Mouse (Mus musculus): Measurements from ENCODE around the gene Runx2. TPM values are rescaled to one million over a fixed set of nuclear protein-coding genes. Genes with fewer than 3 reads are reported as not detected.

Runx2 gene
- polyA plus RNA-seq, 1 experiment from 2014 or later, result 1.0 TPM

DNA sequence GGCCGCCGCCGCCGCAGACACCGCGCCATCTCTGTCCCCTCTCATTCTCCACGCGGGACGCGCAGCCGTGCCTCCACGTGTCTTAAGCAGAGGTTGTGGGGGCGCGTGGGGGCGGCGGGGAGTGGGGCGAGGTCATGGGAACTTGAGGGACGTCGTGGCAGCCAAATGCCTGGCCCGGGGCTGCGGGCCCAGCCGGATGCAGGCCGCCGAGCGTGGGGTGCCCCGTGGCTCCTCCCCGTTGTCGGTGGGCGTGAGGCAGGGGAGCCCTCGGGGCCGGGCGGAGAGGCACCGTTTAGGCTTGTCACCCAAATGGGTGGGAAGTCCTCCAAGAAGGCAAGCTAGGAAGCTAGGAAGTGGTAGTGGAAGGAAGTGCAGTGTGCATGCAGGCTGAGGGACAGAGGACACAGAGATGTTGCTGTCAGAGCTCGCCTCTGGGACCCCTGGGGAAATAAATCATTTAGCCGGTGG is 37.2 kb downstream of the Runx2 start:
- no peak for TF ChIP-seq CTCF (IDR thresholded peaks at IDR 0.05; ENCODE audit: low read depth)
- Histone ChIP-seq H3K9ac (ENCODE audit: low read depth, low read length) (peak overlapping the region; percentile 70), H3K9me3 (ENCODE audit: control insufficient read depth) (no peaks in the 10 kb centered on the region), H3K4me3 (ENCODE audit: low read depth, low read length) (peak overlapping the region; percentile 75), H3K4me2 (replicated peaks; ENCODE audit: low read depth) (peak overlapping the region; percentile 85), H3K36me3 (ENCODE audit: control insufficient read depth, insufficient read depth) (no peaks in the 10 kb centered on the region), H3K27me3 (replicated peaks; ENCODE audit: control insufficient read depth, insufficient read depth, low read length) (no peaks in the 10 kb centered on the region), H3K27ac (ENCODE audit: low read depth, low read length) (peak overlapping the region; percentile 69), H3K4me1 (replicated peaks; ENCODE audit: control insufficient read depth, insufficient read depth, low read length) (no peaks in the 10 kb centered on the region)
- peak; percentile 78 for ATAC-seq
- under 1% methylated on average over 35 of the region's 35 CpGs for WGBS

DNA sequence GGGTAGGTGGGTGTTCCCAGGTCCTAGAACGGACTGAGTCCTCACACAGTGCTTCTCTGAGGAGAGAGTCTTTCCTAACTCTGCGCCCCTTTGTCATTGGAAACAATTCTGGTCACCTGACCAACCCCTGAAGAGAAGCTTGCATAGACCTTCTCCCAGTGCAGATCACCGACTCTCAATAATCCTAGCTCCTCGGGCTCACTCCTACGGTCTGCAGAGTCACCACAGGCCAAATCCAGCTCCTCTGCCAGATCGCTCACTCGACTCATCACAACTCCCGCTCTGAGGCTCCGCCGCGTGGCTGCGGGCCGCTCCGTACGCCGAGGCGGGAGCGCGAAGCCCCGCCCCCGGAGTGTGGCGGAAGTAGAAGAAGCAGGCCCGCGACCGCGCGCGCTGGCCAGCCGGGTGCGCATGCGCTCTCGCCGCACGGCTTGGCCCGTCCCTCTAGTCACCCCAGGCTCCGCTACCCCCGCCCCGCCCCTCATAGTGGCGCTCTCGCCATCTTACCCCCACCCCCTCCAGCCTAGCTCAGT is 37.8 kb downstream of the Runx2 start, which contains the start of gene Supt3:
Supt3 (plus strand) TSS at position 415 of the 533 bp plus-strand sequence.
- peak within 1 kb of the TSS; percentile 75 for H3K4me3 ChIP-seq (ENCODE audit: low read depth, low read length)
- no peaks in the 10 kb centered on the region for H3K27me3 ChIP-seq (replicated peaks; ENCODE audit: control insufficient read depth, insufficient read depth, low read length)
- TF ChIP-seq CTCF (IDR thresholded peaks at IDR 0.05; ENCODE audit: low read depth), result peak; percentile 55
- no peaks in the 10 kb centered on the region for H3K36me3 ChIP-seq (ENCODE audit: control insufficient read depth, insufficient read depth)
- H3K9me3 ChIP-seq (ENCODE audit: control insufficient read depth), result no peaks in the 10 kb centered on the region
- H3K27ac ChIP-seq (ENCODE audit: low read depth, low read length), result peak within 1 kb of the TSS; percentile 69
- H3K4me2 ChIP-seq (replicated peaks; ENCODE audit: low read depth), result peak within 1 kb of the TSS; percentile 85
- peak within 1 kb of the TSS; percentile 70 for H3K9ac ChIP-seq (ENCODE audit: low read depth, low read length)
- peak; percentile 98 for ATAC-seq
- WGBS, result under 1% methylated on average over 26 of the region's 40 CpGs
- no peaks in the 10 kb centered on the region for H3K4me1 ChIP-seq (replicated peaks; ENCODE audit: control insufficient read depth, insufficient read depth, low read length)

DNA sequence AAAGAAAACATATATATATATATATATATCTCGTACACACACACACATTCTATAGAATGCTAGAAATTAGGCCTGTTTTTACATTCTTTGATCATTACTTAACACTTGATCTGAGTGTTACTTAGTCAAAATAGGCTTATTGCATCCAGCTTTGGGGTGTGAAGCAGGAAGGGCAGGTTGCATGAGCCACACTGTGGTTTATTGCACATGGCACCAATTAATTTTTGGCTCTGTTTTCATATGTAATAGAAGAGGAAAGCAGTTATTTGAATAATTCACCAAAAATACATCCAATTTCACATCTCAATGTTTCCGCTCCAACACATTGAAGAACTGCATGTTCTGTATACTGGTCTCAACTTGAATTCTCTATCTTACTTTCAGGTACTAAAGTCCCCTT is 42.0 kb downstream of the Runx2 start:
- 90% methylated on average over 2 of the region's 2 CpGs for WGBS
- Histone ChIP-seq H3K4me1 (replicated peaks; ENCODE audit: control insufficient read depth, insufficient read depth, low read length) (no peaks in the 10 kb centered on the region), H3K36me3 (ENCODE audit: control insufficient read depth, insufficient read depth) (no peaks in the 10 kb centered on the region), H3K27me3 (replicated peaks; ENCODE audit: control insufficient read depth, insufficient read depth, low read length) (no peaks in the 10 kb centered on the region), H3K9ac (ENCODE audit: low read depth, low read length) (no peak overlapping the region), H3K4me3 (ENCODE audit: low read depth, low read length) (no peak overlapping the region), H3K27ac (ENCODE audit: low read depth, low read length) (no peak overlapping the region), H3K4me2 (replicated peaks; ENCODE audit: low read depth) (no peak overlapping the region), H3K9me3 (ENCODE audit: control insufficient read depth) (no peaks in the 10 kb centered on the region)
- TF ChIP-seq CTCF (IDR thresholded peaks at IDR 0.05; ENCODE audit: low read depth), result no peak
- ATAC-seq, result no peak

DNA sequence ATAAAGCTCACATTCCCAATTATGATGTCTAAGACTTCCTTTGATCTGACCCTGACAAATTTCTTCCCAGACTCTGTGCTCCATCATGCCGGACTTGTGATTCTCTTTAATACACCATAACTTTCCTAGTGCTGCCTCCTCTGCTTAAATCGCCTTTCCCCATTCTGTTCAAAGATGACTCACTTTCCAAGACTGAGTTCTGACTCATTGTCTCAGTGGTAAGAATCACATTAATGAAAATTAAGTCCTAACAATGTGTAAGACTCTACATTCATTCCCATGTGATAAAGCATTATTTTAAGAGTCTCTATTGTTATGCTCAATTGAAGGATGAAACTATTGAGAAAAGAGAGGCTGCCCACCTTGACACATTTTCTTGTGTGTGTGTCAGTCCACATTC is 43.7 kb downstream of the Runx2 start:
- H3K27ac ChIP-seq (ENCODE audit: low read depth, low read length), result no peak overlapping the region
- no peak overlapping the region for H3K4me2 ChIP-seq (replicated peaks; ENCODE audit: low read depth)
- H3K36me3 ChIP-seq (ENCODE audit: control insufficient read depth, insufficient read depth), result no peaks in the 10 kb centered on the region
- WGBS, result 88% methylated on average over 2 of the region's 2 CpGs
- ATAC-seq, result no peak
- no peak overlapping the region for H3K4me3 ChIP-seq (ENCODE audit: low read depth, low read length)
- H3K4me1 ChIP-seq (replicated peaks; ENCODE audit: control insufficient read depth, insufficient read depth, low read length), result no peaks in the 10 kb centered on the region
- no peak overlapping the region for H3K9ac ChIP-seq (ENCODE audit: low read depth, low read length)
- no peaks in the 10 kb centered on the region for H3K9me3 ChIP-seq (ENCODE audit: control insufficient read depth)
- no peaks in the 10 kb centered on the region for H3K27me3 ChIP-seq (replicated peaks; ENCODE audit: control insufficient read depth, insufficient read depth, low read length)
- no peak for TF ChIP-seq CTCF (IDR thresholded peaks at IDR 0.05; ENCODE audit: low read depth)

DNA sequence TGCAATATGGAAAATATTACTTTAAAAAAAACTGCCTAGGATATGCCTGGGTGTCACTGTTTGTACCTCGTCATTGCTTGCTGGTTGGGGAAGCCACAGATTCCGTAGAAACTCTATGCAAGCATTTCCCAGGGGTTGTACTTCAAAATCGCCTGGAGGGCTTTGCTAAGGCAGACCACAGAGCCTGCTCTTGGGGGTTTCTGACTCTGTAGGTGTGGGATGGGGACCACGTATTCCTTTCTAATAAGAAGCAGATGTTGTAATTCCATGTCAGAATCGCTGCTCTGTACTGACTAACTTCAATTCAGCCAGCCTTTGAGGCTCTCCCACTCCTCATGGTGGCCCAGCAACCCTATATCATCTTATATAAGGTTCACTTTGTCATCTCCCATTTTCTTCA is 46.1 kb downstream of the Runx2 start:
- Histone ChIP-seq H3K9ac (ENCODE audit: low read depth, low read length) (no peak overlapping the region), H3K4me2 (replicated peaks; ENCODE audit: low read depth) (no peak overlapping the region), H3K36me3 (ENCODE audit: control insufficient read depth, insufficient read depth) (no peaks in the 10 kb centered on the region), H3K27me3 (replicated peaks; ENCODE audit: control insufficient read depth, insufficient read depth, low read length) (no peaks in the 10 kb centered on the region), H3K9me3 (ENCODE audit: control insufficient read depth) (no peaks in the 10 kb centered on the region), H3K4me3 (ENCODE audit: low read depth, low read length) (no peak overlapping the region), H3K4me1 (replicated peaks; ENCODE audit: control insufficient read depth, insufficient read depth, low read length) (no peaks in the 10 kb centered on the region), H3K27ac (ENCODE audit: low read depth, low read length) (no peak overlapping the region)
- 77% methylated on average over 5 of the region's 5 CpGs for WGBS
- TF ChIP-seq CTCF (IDR thresholded peaks at IDR 0.05; ENCODE audit: low read depth), result no peak
- no peak for ATAC-seq

DNA sequence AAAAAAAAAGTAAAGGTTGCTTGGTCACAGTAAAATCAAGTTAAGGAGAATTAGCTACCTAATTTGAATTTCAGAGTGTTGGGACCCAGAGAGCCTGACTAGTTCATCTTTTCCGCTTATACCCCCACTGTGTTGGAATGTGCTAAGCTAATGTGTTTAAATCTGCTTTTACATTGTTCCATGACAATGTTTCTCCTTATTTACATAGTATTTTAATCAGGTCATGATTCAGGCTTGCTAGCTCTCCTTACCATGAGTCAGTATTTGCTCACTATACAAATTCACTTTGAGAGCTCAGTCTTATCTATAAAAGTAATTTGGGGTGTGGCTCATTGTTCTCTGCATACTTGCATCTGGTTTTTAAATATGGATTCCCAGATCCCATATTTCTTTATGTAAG is 47.2 kb downstream of the Runx2 start:
- 64% methylated on average over 1 of the region's 1 CpGs for WGBS
- Histone ChIP-seq H3K9me3 (ENCODE audit: control insufficient read depth) (no peaks in the 10 kb centered on the region), H3K36me3 (ENCODE audit: control insufficient read depth, insufficient read depth) (no peaks in the 10 kb centered on the region), H3K4me1 (replicated peaks; ENCODE audit: control insufficient read depth, insufficient read depth, low read length) (no peaks in the 10 kb centered on the region), H3K27ac (ENCODE audit: low read depth, low read length) (no peak overlapping the region), H3K9ac (ENCODE audit: low read depth, low read length) (no peak overlapping the region), H3K4me2 (replicated peaks; ENCODE audit: low read depth) (no peak overlapping the region), H3K4me3 (ENCODE audit: low read depth, low read length) (no peak overlapping the region), H3K27me3 (replicated peaks; ENCODE audit: control insufficient read depth, insufficient read depth, low read length) (no peaks in the 10 kb centered on the region)
- TF ChIP-seq CTCF (IDR thresholded peaks at IDR 0.05; ENCODE audit: low read depth), result no peak
- no peak for ATAC-seq
